Mouse (Mus musculus): ENCODE measurements around the gene Nrip3. TPM values are rescaled to one million over a fixed set of nuclear protein-coding genes. Genes with fewer than 3 reads are reported as not detected.

The Nrip3 gene
- polyA plus RNA-seq (2015; fragmentation: Nextera tagmentation; extraction: Ambion mirVana): 0.48 and 0.63 TPM in 2 replicates

- H3K4me3 ChIP-seq: peak within 1 kb of the TSS; percentile 52
- H3K27ac ChIP-seq: no peak within 1 kb of the TSS
- peak within 1 kb of the TSS; percentile 95 for H3K4me2 ChIP-seq
- H3K9ac ChIP-seq: peak within 1 kb of the TSS; percentile 58
- no peaks in the 10 kb centered on the region for H3K36me3 ChIP-seq
- peaks cover 70% of the 10 kb centered on the region for H3K27me3 ChIP-seq
- 2% methylated on average over 52 of the region's 52 CpGs for WGBS
- no peaks in the 10 kb centered on the region for H3K9me3 ChIP-seq
- peak; percentile 77 for ATAC-seq (ENCODE audit: insufficient number of reproducible peaks, insufficient read depth, low FRiP score, low TSS enrichment, low read depth)
- H3K4me1 ChIP-seq: peaks cover 20% of the 10 kb centered on the region
These were observed at the start of gene Nrip3 for GRCm38 (mm10) chr7:109781470-109782203. Gene Nrip3, minus strand, starts transcription at chr7:109782025.

- no peak for ATAC-seq (ENCODE audit: insufficient number of reproducible peaks, insufficient read depth, low FRiP score, low TSS enrichment, low read depth)
- H3K27ac ChIP-seq: no peak overlapping the region
These were observed 49.6 kb upstream of the Nrip3 start for GRCm38 (mm10) chr7:109831376-109831775.

GRCm38 (mm10) chr7:109826911-109827310 lies 45.1 kb upstream of the Nrip3 start:
- Histone ChIP-seq H3K4me1 (peaks cover 15% of the 10 kb centered on the region), H3K27me3 (no peaks in the 10 kb centered on the region), H3K4me2 (no peak overlapping the region), H3K4me3 (no peak overlapping the region), H3K9me3 (no peaks in the 10 kb centered on the region), H3K9ac (no peak overlapping the region), H3K27ac (no peak overlapping the region), H3K36me3 (no peaks in the 10 kb centered on the region)
- WGBS: 91% methylated on average over 8 of the region's 8 CpGs
- no peak for ATAC-seq (ENCODE audit: insufficient number of reproducible peaks, insufficient read depth, low FRiP score, low TSS enrichment, low read depth)

More at GRCm38 (mm10) chr7:109831376-109831775, 49.6 kb upstream of the Nrip3 start:
- Histone ChIP-seq H3K36me3 (no peaks in the 10 kb centered on the region), H3K9me3 (no peaks in the 10 kb centered on the region), H3K27me3 (peaks cover 11% of the 10 kb centered on the region; the same call in 1 of the 2 replicates), H3K4me1 (peaks cover 11% of the 10 kb centered on the region; the same call in 1 of the 2 replicates), H3K4me3 (no peak overlapping the region), H3K4me2 (no peak overlapping the region), H3K9ac (no peak overlapping the region)
- 85% methylated on average over 2 of the region's 2 CpGs for WGBS

DNA sequence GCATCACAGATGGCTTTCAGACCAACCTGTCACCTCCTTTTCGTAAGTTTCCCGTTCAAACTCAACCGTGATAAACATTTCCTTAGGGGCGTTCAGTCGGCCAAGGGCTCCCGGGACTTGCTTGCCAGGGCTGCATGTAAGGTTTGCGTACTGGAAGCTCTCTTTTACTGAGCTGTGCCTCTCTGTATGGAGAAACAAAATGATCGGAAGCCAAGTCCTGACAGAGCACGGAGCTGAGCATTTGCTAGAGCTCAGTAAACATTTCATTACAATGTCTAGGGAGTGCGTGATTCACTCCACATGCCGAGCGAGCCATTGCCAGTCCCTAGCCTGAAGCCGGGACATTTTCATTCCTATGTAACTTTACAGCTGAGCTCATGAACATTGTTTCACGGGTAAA lies 43.5 kb upstream of the Nrip3 start:
- Histone ChIP-seq H3K9ac (no peak overlapping the region), H3K4me1 (peaks cover 15% of the 10 kb centered on the region), H3K9me3 (no peaks in the 10 kb centered on the region), H3K4me2 (peak overlapping the region; percentile 27; the same call in 1 of the 2 replicates), H3K4me3 (no peak overlapping the region), H3K27ac (no peak overlapping the region), H3K36me3 (no peaks in the 10 kb centered on the region), H3K27me3 (no peaks in the 10 kb centered on the region)
- ATAC-seq (ENCODE audit: insufficient number of reproducible peaks, insufficient read depth, low FRiP score, low TSS enrichment, low read depth): no peak
- WGBS: 41% methylated on average over 14 of the region's 14 CpGs

DNA sequence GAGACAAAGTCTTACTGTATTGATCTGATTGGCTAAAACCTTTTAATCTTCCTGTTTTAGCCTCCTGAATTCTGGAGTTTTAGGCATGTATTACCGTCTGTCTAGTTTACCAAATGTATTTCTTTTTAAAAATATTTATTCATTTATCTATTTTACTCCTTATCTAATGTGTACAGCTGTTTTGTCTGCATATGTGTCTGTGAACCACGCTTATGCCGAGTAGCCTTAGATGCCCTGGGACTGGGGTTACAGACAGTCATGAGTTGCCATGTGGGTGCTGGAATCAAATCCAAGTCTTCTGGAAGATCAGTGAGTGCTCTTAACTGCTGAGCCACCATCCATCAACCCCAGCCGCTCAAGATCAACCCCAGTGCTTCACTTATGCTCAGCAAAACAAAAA lies 36.8 kb upstream of the Nrip3 start:
- no peak for ATAC-seq (ENCODE audit: insufficient number of reproducible peaks, insufficient read depth, low FRiP score, low TSS enrichment, low read depth)
- Histone ChIP-seq H3K4me3 (no peak overlapping the region), H3K4me1 (no peaks in the 10 kb centered on the region), H3K9me3 (no peaks in the 10 kb centered on the region), H3K4me2 (no peak overlapping the region), H3K27me3 (no peaks in the 10 kb centered on the region), H3K9ac (no peak overlapping the region), H3K36me3 (no peaks in the 10 kb centered on the region), H3K27ac (no peak overlapping the region)
- WGBS: 87% methylated on average over 4 of the region's 4 CpGs

DNA sequence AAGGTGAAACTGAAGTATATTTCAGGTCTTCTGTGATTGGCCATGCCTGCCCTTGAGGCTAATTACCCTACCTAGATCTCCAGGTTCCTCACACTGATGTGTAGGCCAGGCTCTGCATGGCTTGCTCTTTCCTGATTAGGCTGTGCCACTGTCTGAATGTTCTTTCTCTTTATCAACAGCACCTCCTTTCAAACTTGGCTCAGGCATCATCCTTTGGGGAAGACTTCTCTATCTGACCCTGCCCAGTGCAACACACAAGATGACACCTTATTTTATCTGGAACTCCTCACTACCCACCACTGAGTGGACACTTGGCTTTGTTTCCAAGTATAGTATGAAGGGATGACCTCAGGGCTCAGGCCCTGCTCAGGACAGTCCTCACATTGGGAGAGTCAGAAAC lies 36.1 kb upstream of the Nrip3 start:
- H3K4me2 ChIP-seq: no peak overlapping the region
- H3K36me3 ChIP-seq: no peaks in the 10 kb centered on the region
- H3K27me3 ChIP-seq: no peaks in the 10 kb centered on the region
- H3K4me1 ChIP-seq: no peaks in the 10 kb centered on the region
- ATAC-seq (ENCODE audit: insufficient number of reproducible peaks, insufficient read depth, low FRiP score, low TSS enrichment, low read depth): no peak
- H3K9ac ChIP-seq: no peak overlapping the region
- no peak overlapping the region for H3K27ac ChIP-seq
- H3K4me3 ChIP-seq: no peak overlapping the region
- no peaks in the 10 kb centered on the region for H3K9me3 ChIP-seq

DNA sequence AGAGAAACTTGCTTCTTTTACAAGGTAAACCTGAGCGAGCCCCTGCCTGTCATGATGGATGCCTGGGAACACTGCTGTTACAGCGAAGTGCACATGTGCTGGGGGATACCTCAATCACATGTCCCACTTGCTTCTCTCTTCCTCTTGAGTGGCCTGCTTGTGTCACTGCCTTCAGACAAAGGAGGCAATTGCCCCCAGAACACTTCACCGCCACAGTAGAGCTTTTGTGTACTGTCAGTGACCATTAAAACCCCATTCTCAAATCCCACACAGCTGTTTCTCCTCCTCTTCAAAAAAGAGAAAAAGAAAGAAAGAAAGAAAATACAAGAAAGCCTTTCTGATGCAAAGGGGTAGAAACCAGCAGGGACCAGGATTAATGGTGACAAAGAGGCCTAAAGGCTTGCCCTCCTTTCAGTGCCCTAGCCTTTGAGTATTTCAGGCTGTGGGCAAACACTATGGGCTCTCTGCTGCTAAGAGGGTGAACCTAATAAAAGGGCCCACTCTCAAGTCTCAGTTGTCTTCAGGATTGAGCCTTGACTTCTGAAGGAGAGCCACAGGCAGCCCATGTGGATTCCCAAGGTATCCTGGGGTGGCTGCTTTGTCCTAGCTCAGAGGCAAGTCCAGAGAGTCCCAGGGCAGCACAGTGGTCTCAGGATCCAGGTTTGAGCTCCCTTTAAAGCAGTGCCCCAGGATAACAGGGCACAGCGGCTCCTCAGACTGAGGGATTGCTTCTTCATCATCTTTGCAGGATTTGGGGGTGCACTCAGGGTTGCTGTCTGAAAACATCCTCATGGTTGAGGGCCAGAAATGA lies 31.7 kb upstream of the Nrip3 start:
- no peaks in the 10 kb centered on the region for H3K4me1 ChIP-seq
- no peak overlapping the region for H3K4me2 ChIP-seq
- no peak overlapping the region for H3K27ac ChIP-seq
- ATAC-seq (ENCODE audit: insufficient number of reproducible peaks, insufficient read depth, low FRiP score, low TSS enrichment, low read depth): no peak
- no peak overlapping the region for H3K4me3 ChIP-seq
- H3K27me3 ChIP-seq: no peaks in the 10 kb centered on the region
- no peak overlapping the region for H3K9ac ChIP-seq
- 38% methylated on average over 4 of the region's 4 CpGs for WGBS
- no peaks in the 10 kb centered on the region for H3K36me3 ChIP-seq
- H3K9me3 ChIP-seq: no peaks in the 10 kb centered on the region

GRCm38 (mm10) chr7:109807616-109808485 lies 26.0 kb upstream of the Nrip3 start:
- H3K27me3 ChIP-seq: no peaks in the 10 kb centered on the region
- H3K9ac ChIP-seq: no peak overlapping the region
- H3K4me2 ChIP-seq: no peak overlapping the region
- no peak for ATAC-seq (ENCODE audit: insufficient number of reproducible peaks, insufficient read depth, low FRiP score, low TSS enrichment, low read depth)
- H3K4me1 ChIP-seq: no peaks in the 10 kb centered on the region
- no peak overlapping the region for H3K27ac ChIP-seq
- H3K9me3 ChIP-seq: no peaks in the 10 kb centered on the region
- no peaks in the 10 kb centered on the region for H3K36me3 ChIP-seq
- 79% methylated on average over 8 of the region's 8 CpGs for WGBS
- no peak overlapping the region for H3K4me3 ChIP-seq

DNA sequence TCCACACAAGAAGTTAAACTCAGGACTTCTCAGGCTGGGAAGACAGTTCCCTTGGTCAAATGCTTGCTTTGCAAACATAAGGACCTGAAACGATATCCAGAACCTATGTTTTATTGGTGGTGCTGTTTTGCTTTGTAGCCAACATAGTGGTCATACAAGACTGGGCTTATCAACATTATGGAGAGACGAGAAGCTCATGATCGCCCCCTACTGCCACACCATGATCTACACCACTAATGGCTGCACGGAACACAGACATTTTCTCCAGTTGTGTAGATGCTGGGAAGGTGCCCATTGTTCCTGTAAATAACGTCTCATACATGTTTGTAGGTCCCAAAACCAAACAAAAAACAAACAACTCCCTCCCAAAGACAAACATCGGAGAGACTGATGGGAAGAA lies 23.0 kb upstream of the Nrip3 start:
- no peaks in the 10 kb centered on the region for H3K9me3 ChIP-seq
- no peak for ATAC-seq (ENCODE audit: insufficient number of reproducible peaks, insufficient read depth, low FRiP score, low TSS enrichment, low read depth)
- 65% methylated on average over 6 of the region's 6 CpGs for WGBS
- no peaks in the 10 kb centered on the region for H3K36me3 ChIP-seq
- no peak overlapping the region for H3K9ac ChIP-seq
- H3K4me1 ChIP-seq: no peaks in the 10 kb centered on the region
- no peak overlapping the region for H3K27ac ChIP-seq
- H3K27me3 ChIP-seq: no peaks in the 10 kb centered on the region
- no peak overlapping the region for H3K4me3 ChIP-seq
- H3K4me2 ChIP-seq: no peak overlapping the region

DNA sequence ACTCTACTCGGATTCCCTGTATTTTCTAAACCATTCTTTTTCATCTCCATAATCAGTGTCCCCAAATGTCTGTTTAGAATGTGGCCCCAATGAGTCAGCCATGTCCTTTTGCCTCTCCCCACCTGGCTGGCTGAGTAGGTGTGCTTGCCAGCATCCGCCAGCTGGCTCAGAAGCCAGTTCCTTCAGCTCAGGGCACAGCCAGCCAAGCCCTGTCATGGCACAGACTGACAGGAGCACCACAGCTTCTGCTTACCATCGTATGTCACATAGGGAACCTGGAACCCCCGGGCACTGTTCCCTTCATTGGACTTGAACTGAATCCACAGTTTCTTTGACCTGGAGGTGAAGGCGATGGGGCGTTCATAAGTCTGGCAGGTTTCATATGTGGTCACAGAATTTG lies 22.5 kb upstream of the Nrip3 start:
- H3K4me1 ChIP-seq: no peaks in the 10 kb centered on the region
- no peak overlapping the region for H3K4me2 ChIP-seq
- H3K36me3 ChIP-seq: no peaks in the 10 kb centered on the region
- H3K4me3 ChIP-seq: no peak overlapping the region
- WGBS: 92% methylated on average over 6 of the region's 6 CpGs
- H3K27ac ChIP-seq: no peak overlapping the region
- no peak for ATAC-seq (ENCODE audit: insufficient number of reproducible peaks, insufficient read depth, low FRiP score, low TSS enrichment, low read depth)
- no peaks in the 10 kb centered on the region for H3K9me3 ChIP-seq
- H3K27me3 ChIP-seq: no peaks in the 10 kb centered on the region
- H3K9ac ChIP-seq: no peak overlapping the region

GRCm38 (mm10) chr7:109803516-109803915 lies 21.7 kb upstream of the Nrip3 start:
- Histone ChIP-seq H3K9ac (no peak overlapping the region), H3K27ac (no peak overlapping the region), H3K4me2 (no peak overlapping the region), H3K36me3 (no peaks in the 10 kb centered on the region), H3K27me3 (no peaks in the 10 kb centered on the region), H3K9me3 (no peaks in the 10 kb centered on the region), H3K4me3 (no peak overlapping the region), H3K4me1 (no peaks in the 10 kb centered on the region)
- WGBS: 72% methylated on average over 1 of the region's 1 CpGs
- ATAC-seq (ENCODE audit: insufficient number of reproducible peaks, insufficient read depth, low FRiP score, low TSS enrichment, low read depth): no peak

Data from embryonic facial prominence, embryonic 13.5 days (tissue).